Mouse (Mus musculus) MEL-GATA-1-ER (cell line): ENCODE measurements around the gene Vstm4.

Experiments used
- DNase-seq: peaks from one replicate; pipeline ENCODE4 v3.0.0-alpha.2; 2012; ENCODE audit warnings: low read depth; ENCODE audit errors: extremely low read depth

Gene Vstm4

DNA sequence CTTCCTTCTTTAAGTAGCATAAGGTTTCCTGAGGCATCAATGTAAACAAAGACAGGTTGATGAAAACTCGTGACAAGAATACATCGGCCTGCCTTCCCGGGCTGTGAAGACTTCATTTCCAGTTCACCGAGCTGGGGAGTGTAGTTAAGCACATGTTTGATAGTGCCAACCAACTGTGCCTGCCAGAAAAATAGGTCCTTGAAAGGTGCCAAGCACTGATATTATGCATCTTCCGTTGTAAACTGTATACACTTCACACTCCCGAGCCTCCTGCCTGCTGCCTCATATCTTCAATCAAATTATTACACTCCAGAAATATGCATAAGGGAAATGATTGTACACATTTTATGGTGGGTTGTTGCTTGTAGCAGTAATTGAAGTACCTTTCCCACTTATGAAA, 77.5 kb downstream of the Vstm4 start:
- DNase-seq, result no peak

DNA sequence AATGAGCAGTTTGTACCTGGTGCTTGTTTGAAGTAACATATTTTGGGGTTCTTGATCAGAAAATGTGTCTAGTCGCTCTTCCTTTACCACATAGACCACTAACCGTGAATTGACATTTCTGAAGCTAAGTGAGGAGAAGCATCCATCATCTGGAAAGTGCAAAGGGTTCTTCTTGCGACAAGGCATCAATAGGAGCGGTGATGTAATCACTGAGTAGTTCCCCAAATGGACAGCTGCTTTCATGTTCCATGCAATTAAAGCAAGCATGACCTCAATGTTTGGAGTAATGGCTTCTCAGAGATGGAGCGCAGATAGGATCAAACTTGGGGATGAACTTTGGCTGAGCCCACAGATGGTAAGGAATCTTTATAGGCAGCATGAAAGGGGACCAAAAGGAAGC, 82.7 kb downstream of the Vstm4 start:
- no peak for DNase-seq

DNA sequence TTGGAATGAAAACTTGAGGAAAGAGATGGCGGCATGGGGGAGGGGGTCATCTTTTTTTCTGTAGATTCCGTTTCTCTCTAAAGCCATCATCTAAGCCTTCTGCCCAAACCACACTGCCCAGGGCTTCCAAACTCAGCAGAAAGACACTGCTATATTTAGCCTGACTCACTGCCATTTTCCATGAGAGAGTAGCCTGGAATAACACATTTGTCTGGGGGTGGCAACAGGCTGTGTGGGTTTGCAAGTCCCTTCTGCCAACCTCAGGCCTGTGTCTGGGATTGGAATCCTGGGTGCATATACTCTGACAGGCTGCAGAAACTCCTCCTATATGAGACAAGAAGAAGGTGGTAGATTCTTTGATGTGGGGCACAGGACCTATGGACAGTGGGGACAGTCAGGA, 91.0 kb downstream of the Vstm4 start:
- no peak for DNase-seq

DNA sequence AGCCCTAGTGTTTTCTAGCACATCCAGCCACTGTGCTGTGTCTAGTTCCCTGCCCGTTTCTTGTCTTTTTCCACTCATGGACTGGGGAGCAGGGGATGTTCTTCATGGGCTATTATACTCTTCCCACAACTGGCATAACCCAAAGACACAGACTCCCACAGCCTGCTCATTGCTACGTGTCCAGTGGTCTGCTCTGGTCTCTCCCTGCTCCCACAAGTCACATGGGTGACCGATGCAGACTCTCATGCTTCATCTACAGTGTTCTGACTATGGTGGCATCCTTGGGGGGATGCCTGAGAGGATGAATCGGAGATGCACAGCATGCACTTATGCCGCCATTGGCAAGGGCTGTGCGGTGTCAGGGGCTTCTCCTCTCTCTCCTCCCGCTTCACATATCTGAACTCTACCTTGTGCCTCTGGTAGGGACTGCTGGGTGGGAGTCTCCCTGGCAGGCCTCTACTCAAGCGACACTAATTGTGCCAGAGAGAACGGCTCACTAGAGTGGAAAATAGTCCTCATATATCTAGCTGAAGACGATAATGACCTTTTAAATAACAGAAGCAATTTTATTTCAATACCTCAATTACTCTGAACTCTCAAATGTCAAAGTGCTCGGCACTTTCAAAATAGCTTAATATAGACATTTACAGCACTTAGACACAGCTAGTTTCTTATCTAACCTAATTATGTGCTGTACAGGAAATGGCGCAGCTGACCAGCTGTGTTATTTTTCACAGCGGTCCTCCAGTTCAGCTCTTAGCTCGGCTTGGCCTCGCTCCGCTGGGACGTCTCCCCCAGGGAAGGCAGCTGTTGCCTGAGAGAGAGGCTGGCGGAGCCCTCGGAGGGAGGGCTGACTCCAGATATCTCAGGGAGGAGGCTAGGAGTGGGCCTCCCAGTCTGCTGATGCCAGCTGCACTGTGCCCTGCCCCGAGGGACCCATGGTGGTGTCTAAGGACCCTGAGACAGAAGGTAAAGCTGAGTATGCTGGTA, 94.1 kb downstream of the Vstm4 start:
- DNase-seq, result no peak

DNA sequence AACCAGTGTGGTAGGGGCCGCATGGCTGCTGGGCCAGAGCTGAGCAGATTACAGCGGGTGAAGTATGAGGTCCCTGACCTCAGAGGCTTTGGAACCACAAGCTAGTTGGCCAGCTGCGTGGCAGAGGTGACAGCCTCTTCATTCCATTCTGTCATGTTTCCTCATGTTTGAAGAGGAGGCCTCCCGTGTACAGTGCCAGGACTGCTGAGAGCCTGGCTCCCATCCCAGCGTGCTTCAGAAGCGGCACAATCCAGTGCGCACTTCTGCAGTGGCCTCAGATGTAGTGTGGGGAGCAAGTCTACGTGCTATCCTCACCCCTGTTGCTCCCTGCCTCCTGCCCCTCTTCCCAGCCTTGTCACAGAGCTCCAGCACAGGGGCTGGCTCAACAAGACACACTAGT, 99.9 kb downstream of the Vstm4 start:
- DNase-seq, result no peak

DNA sequence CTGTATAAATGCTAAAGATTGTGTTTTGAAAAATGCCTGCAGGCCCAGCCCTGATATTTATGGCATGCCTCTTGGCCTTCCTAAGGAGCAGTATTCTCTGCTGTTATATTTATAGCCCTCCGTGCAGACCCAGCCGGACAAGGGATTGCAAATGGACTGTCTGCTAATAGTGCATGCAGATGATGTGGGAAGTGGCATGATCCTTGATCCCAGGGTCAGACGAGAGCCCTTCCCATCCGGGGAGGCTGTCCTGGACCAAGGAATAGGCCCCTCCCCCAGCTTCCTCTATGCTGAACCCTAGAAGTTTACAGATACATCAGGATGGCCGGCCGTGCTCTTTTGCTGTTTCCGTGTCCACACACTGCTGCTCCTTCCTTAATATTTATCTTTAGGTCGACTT, 102.1 kb downstream of the Vstm4 start:
- DNase-seq, result no peak

DNA sequence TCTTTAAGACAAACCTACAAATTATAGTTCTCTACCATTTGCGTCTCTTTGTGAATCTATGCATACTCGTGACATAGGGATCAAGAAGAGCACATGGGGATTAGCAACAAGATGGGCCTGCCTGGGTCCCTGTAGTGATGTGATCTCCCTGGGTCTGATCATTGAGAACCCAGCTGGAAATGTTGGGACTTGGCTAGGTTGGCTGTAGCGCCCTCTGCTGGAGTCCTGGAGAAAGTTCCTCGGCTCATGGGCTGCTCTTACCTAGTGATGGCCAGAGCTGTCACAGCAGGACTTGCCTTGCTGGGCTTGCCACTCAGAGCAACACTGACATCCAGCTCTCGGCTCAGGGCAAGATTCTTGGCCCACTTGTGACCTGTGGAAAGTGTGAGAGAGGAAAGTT, 103.9 kb downstream of the Vstm4 start:
- peak; percentile 6 for DNase-seq

DNA sequence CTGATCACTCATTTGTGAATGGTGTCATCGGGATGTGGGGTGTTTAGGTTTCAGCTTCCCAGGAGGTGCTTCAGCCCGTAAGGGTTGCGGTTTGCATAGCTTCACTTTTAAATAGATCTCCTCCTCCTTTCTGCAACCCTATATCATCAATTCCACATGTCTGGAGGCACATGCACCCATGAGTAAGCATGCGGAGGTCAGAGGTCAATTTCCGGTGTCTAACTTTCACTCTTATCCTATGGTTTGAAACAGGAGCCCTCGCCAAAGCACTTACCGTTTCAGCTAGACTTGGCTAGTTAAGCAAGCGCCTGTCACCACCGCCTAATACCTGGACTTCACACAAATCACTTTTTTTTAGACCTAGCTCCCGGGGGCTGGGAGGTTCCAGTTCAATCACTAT, 108.2 kb downstream of the Vstm4 start:
- DNase-seq, result no peak

DNA sequence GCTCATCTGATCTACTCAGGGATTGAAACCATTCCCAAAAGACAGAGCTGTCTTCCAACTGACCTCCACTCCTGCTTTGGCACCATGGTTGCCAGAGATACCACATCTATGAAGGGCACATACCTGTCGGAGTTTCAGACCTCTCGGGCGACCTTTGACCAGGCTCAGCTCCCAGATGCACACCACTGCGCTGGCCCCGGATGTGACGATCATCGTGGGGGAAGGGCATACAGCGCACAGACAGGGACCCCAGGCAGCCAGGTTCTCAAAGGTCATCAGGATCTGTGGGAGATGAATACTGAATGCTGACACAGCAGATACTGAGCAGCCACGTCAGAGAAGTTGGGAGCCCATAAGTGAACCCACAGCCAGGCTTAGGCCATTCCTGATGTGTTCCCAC, 114.1 kb downstream of the Vstm4 start:
- no peak for DNase-seq

DNA sequence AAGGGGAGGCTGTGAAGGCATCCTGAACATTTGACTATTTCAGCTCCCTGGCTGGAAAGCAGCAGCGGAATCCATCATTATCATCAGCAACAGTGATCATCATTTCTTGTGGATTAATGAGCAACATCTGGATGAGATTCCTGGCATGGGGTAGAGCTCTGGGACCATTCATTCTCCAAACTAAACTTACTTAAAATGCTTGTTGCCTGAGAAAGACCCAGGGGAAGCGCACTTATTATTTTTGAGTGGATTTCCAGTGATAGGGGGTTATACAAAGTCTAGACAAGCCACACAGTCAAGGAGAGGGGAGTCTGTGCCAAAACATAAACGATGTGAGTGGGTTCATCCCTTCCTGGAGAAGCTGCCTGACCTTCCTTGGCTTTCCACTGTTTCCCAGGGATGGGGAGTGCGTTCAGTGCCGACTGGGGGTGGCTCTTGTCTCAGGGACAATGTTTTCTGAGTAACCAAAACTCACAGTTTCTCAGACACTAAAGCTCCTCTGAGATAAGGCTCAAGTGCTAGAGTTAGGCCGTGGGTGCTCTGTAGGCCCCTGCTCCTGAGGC, 127.7 kb downstream of the Vstm4 start:
- DNase-seq, result no peak

DNA sequence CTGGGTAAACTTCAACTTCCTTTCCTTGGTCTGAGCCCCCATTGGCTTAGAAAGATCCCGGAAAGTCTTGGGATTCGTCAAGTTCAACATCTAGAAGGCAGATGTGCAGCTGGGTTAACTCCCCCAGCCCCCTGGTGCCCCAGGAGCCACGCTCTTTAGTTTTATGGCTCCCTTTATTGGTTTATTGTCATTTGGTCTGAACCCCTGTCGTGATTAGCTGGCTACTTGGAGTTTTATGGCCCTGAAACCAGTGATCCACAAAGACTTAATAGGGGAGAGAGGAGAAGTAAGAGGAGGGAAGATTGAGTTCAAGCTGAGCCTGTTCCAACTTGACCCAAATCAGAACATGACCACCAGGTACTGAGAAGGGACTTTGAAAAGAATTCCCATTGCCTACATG, 130.1 kb downstream of the Vstm4 start:
- no peak for DNase-seq
